Mouse (Mus musculus) yolk sac, embryonic 10.5 days (tissue): ENCODE measurements around the gene Zbtb22.

Experiments used
- DNase-seq: peaks from one replicate; pipeline ENCODE4 v3.0.0-alpha.2; 2017; ENCODE audit warnings: low spot score

Gene Zbtb22

GRCm38 (mm10) chr17:33965846-33966550 lies 50.3 kb downstream of the Zbtb22 start:
- DNase-seq = no peak

- peak; percentile 73 for DNase-seq
Measured at GRCm38 (mm10) chr17:33968489-33968888, 52.8 kb downstream of the Zbtb22 start.
